Mouse (Mus musculus): ENCODE measurements around the gene Prkg1. TPM values are rescaled to one million over a fixed set of nuclear protein-coding genes. Genes with fewer than 3 reads are reported as not detected.

Gene Prkg1
- total and polyA plus RNA-seq, 3 experiments: not detected

DNA sequence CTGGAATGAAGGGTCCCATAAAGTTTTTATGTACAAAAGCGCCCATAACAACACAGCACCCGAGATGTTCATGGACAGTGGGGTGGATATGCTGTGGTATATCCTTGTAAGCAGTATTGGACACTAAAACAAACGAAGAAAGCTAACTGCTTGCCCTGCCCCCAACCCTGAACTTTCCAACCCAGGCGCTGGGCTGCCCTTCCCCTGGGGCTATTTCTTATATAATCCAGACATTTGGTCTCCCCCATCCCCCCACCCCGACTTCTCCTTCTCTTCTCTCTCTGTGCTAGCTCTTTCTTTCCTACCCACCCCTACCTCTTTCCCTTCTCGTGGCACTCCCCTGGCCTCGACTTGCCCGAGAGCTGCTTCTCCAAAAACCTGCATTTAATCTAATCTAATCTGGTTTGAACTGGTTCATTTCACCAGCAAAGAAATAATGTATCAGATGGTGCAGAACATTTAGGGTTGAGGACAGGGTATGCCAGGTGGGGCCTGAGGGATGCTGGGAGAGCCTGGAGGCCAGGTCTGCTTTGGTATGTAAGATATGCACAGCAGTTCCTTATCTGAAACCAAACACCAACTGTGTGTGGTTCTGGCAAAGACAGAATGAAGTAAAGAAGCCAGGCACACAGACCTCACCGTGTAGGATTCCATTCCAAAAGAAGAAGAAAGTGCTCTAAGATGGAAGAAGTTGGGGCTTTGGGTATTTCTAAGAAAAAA, 657.8 kb downstream of the Prkg1 start:
- Histone ChIP-seq H3K4me1 (ENCODE audit: control insufficient read depth in 1 of 2, insufficient read depth in 2 of 2, low read length in 2 of 2) (no peaks in the 10 kb centered on the region), H3K79me2 (ENCODE audit: control insufficient read depth, insufficient read depth, low read length, poor library complexity) (no peaks in the 10 kb centered on the region), H3K27me3 (ENCODE audit: control insufficient read depth in 1 of 2, insufficient read depth in 2 of 2, low read length in 2 of 2) (no peaks in the 10 kb centered on the region), H3K4me3 (ENCODE audit: control insufficient read depth in 1 of 2, insufficient read depth in 1 of 2, low read depth in 2 of 2, low read length in 2 of 2) (no peak overlapping the region), H3K9ac (ENCODE audit: control insufficient read depth, low read depth, low read length, poor library complexity, severe bottlenecking) (no peak overlapping the region), H3K27ac (ENCODE audit: control insufficient read depth, low read depth, low read length) (no peak overlapping the region), H3K9me3 (replicated peaks; ENCODE audit: insufficient read depth, low read length) (no peaks in the 10 kb centered on the region), H3K36me3 (ENCODE audit: control insufficient read depth in 1 of 2, insufficient read depth in 2 of 2, low read length in 2 of 2) (no peaks in the 10 kb centered on the region)
- TF ChIP-seq POLR2A (IDR thresholded peaks at IDR 0.05; ENCODE audit: control insufficient read depth in 1 of 2, insufficient read depth in 1 of 2, low read depth in 1 of 2, low read length in 2 of 2, poor library complexity in 1 of 2): no peak
- TF ChIP-seq KAT2A (conservative IDR thresholded peaks at IDR 0.05; ENCODE audit: low read depth, low read length): no peak
- no peak for TF ChIP-seq UBTF (IDR thresholded peaks at IDR 0.05; ENCODE audit: borderline replicate concordance, insufficient read depth, low read depth, low read length)
- no peak for TF ChIP-seq NRF1 (IDR thresholded peaks at IDR 0.05; ENCODE audit: insufficient read depth, low read depth, low read length, poor library complexity, severe bottlenecking)
- TF ChIP-seq MXI1 (IDR thresholded peaks at IDR 0.05; ENCODE audit: low read depth, low read length): no peak
- no peak for TF ChIP-seq MEF2A (IDR thresholded peaks at IDR 0.05; ENCODE audit: extremely low read depth, insufficient replicate concordance, low read depth, low read length, poor library complexity, severe bottlenecking)
- no peak for DNase-seq (ENCODE audit: low read depth, low spot score)

- Histone ChIP-seq H3K4me3 (ENCODE audit: control insufficient read depth in 1 of 2, insufficient read depth in 1 of 2, low read depth in 2 of 2, low read length in 2 of 2) (no peak overlapping the region), H3K9ac (ENCODE audit: control insufficient read depth, low read depth, low read length, poor library complexity, severe bottlenecking) (no peak overlapping the region), H3K27me3 (ENCODE audit: control insufficient read depth in 1 of 2, insufficient read depth in 2 of 2, low read length in 2 of 2) (no peaks in the 10 kb centered on the region), H3K4me1 (ENCODE audit: control insufficient read depth in 1 of 2, insufficient read depth in 2 of 2, low read length in 2 of 2) (no peaks in the 10 kb centered on the region), H3K36me3 (ENCODE audit: control insufficient read depth in 1 of 2, insufficient read depth in 2 of 2, low read length in 2 of 2) (no peaks in the 10 kb centered on the region), H3K27ac (ENCODE audit: control insufficient read depth, low read depth, low read length) (no peak overlapping the region), H3K79me2 (ENCODE audit: control insufficient read depth, insufficient read depth, low read length, poor library complexity) (no peaks in the 10 kb centered on the region), H3K9me3 (replicated peaks; ENCODE audit: insufficient read depth, low read length) (no peaks in the 10 kb centered on the region)
- no peak for TF ChIP-seq ZC3H11A (IDR thresholded peaks at IDR 0.05; ENCODE audit: low read depth, low read length)
- TF ChIP-seq SIN3A (IDR thresholded peaks at IDR 0.05; ENCODE audit: low read length): no peak
- TF ChIP-seq RCOR1 (IDR thresholded peaks at IDR 0.05; ENCODE audit: low read depth, low read length): no peak
- TF ChIP-seq TBP (IDR thresholded peaks at IDR 0.05; ENCODE audit: low read depth, low read length): no peak
- no peak for TF ChIP-seq MEF2A (IDR thresholded peaks at IDR 0.05; ENCODE audit: extremely low read depth, insufficient replicate concordance, low read depth, low read length, poor library complexity, severe bottlenecking)
- no peak for TF ChIP-seq ZMIZ1 (IDR thresholded peaks at IDR 0.05; ENCODE audit: low read depth, low read length)
- no peak for TF ChIP-seq ELF1 (IDR thresholded peaks at IDR 0.05; ENCODE audit: low read depth, low read length)
- TF ChIP-seq SMC3 (IDR thresholded peaks at IDR 0.05; ENCODE audit: low read depth, low read length): no peak
- TF ChIP-seq MYB (IDR thresholded peaks at IDR 0.05; ENCODE audit: low read depth, low read length): no peak
- TF ChIP-seq RAD21 (IDR thresholded peaks at IDR 0.05; ENCODE audit: low read depth, low read length): no peak
- TF ChIP-seq GABPA (IDR thresholded peaks at IDR 0.05; ENCODE audit: low read depth, low read length): no peak
- no peak for TF ChIP-seq ZNF384 (IDR thresholded peaks at IDR 0.05; ENCODE audit: low read depth, low read length)
- TF ChIP-seq MAFK (IDR thresholded peaks at IDR 0.05; ENCODE audit: borderline replicate concordance, low read depth, low read length): no peak
- no peak for TF ChIP-seq USF1 (IDR thresholded peaks at IDR 0.05; ENCODE audit: low read depth, low read length)
- no peak for TF ChIP-seq E2F4 (IDR thresholded peaks at IDR 0.05; ENCODE audit: borderline replicate concordance, low read depth, low read length)
- no peak for DNase-seq (ENCODE audit: low read depth, low spot score)
Measured at GRCm38 (mm10) chr19:31106036-31106435, 658.8 kb downstream of the Prkg1 start.

Data from MEL (cell line).